Mouse (Mus musculus) MEL (cell line): Measurements from ENCODE around the gene Gm49027. TPM values are rescaled to one million over a fixed set of nuclear protein-coding genes. Genes with fewer than 3 reads are reported as not detected.

ENCODE experiments used
- DNase-seq: peaks from one replicate; pipeline ENCODE4 v3.0.0; 2011; ENCODE audit warnings: low read depth, low spot score
- H3K27ac ChIP-seq: 2 replicates; pipeline ENCODE4 v1.5.1; 2012; ENCODE audit warnings: low read depth, mild to moderate bottlenecking, control low read depth, low read length, moderate library complexity; ENCODE audit not compliant: control insufficient read depth
- H3K27me3 ChIP-seq, 2 experiments: fragments of 150-350 bp in 1 of 2; sonication (generic) in 1 of 2; 2 replicates each; pipeline ENCODE4 v1.6.1; 2012; ENCODE audit warnings: low read length in 2 of 2, mild to moderate bottlenecking in 2 of 2, improper control_type of control experiment in 1 of 2, moderate library complexity in 1 of 2; ENCODE audit not compliant: insufficient read depth in 2 of 2, control insufficient read depth in 1 of 2
- H3K36me3 ChIP-seq, 2 experiments: 2 replicates each; pipeline ENCODE4 v1.6.1; 2012 to 2014; ENCODE audit warnings: low read length in 2 of 2, improper control_type of control experiment in 1 of 2, inconsistent platforms in 1 of 2, mild to moderate bottlenecking in 1 of 2; ENCODE audit not compliant: insufficient read depth in 2 of 2, control insufficient read depth in 1 of 2
- H3K4me1 ChIP-seq, 2 experiments: fragments of 150-350 bp in 1 of 2; sonication (generic) in 1 of 2; 2 replicates each; pipeline ENCODE4 v1.6.1; 2012; ENCODE audit warnings: low read length in 2 of 2, improper control_type of control experiment in 1 of 2, mild to moderate bottlenecking in 1 of 2; ENCODE audit not compliant: insufficient read depth in 2 of 2, control insufficient read depth in 1 of 2
- H3K4me3 ChIP-seq, 2 experiments: fragments of 150-350 bp in 1 of 2; sonication (generic) in 1 of 2; 2 replicates each; pipeline ENCODE4 v1.5.1; 2012; ENCODE audit warnings: low read depth in 2 of 2, low read length in 2 of 2, mild to moderate bottlenecking in 2 of 2, moderate library complexity in 2 of 2, control low read depth in 1 of 2, improper control_type of control experiment in 1 of 2; ENCODE audit not compliant: control insufficient read depth in 1 of 2, insufficient read depth in 1 of 2
- H3K79me2 ChIP-seq: 2 replicates; pipeline ENCODE4 v1.6.1; 2012; ENCODE audit warnings: mild to moderate bottlenecking, low read length, moderate library complexity; ENCODE audit not compliant: control insufficient read depth, poor library complexity, insufficient read depth
- H3K9ac ChIP-seq: 2 replicates; pipeline ENCODE4 v1.6.1; 2012; ENCODE audit warnings: low read depth, mild to moderate bottlenecking, control low read depth, low read length, moderate library complexity; ENCODE audit not compliant: control insufficient read depth, poor library complexity, severe bottlenecking
- H3K9me3 ChIP-seq: fragments of 150-350 bp; sonication (generic); replicated peaks from 2 replicates; pipeline ENCODE4 v1.6.1; 2012; ENCODE audit warnings: mild to moderate bottlenecking, low read length, improper control_type of control experiment, moderate library complexity; ENCODE audit not compliant: insufficient read depth
- BHLHE40 ChIP-seq: IDR thresholded peaks from 2 replicates; pipeline ENCODE4 v1.6.1; 2012; ENCODE audit warnings: low read depth, mild to moderate bottlenecking, inconsistent platforms, low read length, improper control_type of control experiment, borderline replicate concordance
- CHD1 ChIP-seq: IDR thresholded peaks from 2 replicates; pipeline ENCODE4 v1.6.1; 2012; ENCODE audit warnings: low read depth, mild to moderate bottlenecking, inconsistent platforms, low read length, improper control_type of control experiment
- CHD2 ChIP-seq: IDR thresholded peaks from 2 replicates; pipeline ENCODE4 v1.6.1; 2011; ENCODE audit warnings: low read length, improper control_type of control experiment
- CTCF ChIP-seq, 3 experiments: IDR thresholded peaks in 2 of 3; conservative IDR thresholded peaks in 1 of 3; 2 replicates each; pipeline ENCODE4 v1.5.1; 2011 to 2012; ENCODE audit warnings: low read length in 3 of 3, low read depth in 2 of 3, mild to moderate bottlenecking in 2 of 3, improper control_type of control experiment in 1 of 3, inconsistent platforms in 1 of 3, mixed read lengths in 1 of 3, moderate library complexity in 1 of 3; ENCODE audit not compliant: control insufficient read depth in 1 of 3, insufficient read depth in 1 of 3, poor library complexity in 1 of 3, severe bottlenecking in 1 of 3
- E2F4 ChIP-seq: IDR thresholded peaks from 2 replicates; pipeline ENCODE4 v1.6.1; 2011; ENCODE audit warnings: low read depth, low read length, improper control_type of control experiment, borderline replicate concordance
- ELF1 ChIP-seq: IDR thresholded peaks from 2 replicates; pipeline ENCODE4 v1.6.1; 2014; ENCODE audit warnings: low read depth, mild to moderate bottlenecking, inconsistent platforms, low read length, improper control_type of control experiment, moderate library complexity
- EP300 ChIP-seq, 2 experiments: IDR thresholded peaks; 2 replicates each; pipeline ENCODE4 v1.6.1; 2011; ENCODE audit warnings: improper control_type of control experiment in 2 of 2, low read length in 2 of 2, low read depth in 1 of 2, mild to moderate bottlenecking in 1 of 2
- ETS1 ChIP-seq: IDR thresholded peaks from 2 replicates; pipeline ENCODE4 v1.6.1; 2012; ENCODE audit warnings: low read depth, mild to moderate bottlenecking, inconsistent platforms, low read length, improper control_type of control experiment, moderate library complexity
- GABPA ChIP-seq: IDR thresholded peaks from 2 replicates; pipeline ENCODE4 v1.6.1; 2012; ENCODE audit warnings: low read depth, mild to moderate bottlenecking, inconsistent platforms, low read length, improper control_type of control experiment, moderate library complexity
- GATA1 ChIP-seq: IDR thresholded peaks from 2 replicates; pipeline ENCODE4 v1.6.1; 2011; ENCODE audit warnings: low read depth, low read length, improper control_type of control experiment
- HCFC1 ChIP-seq: IDR thresholded peaks from 2 replicates; pipeline ENCODE4 v1.6.1; 2012; ENCODE audit warnings: low read depth, mild to moderate bottlenecking, inconsistent platforms, low read length, improper control_type of control experiment, moderate library complexity
- JUND ChIP-seq: IDR thresholded peaks from 2 replicates; pipeline ENCODE4 v1.6.1; 2011; ENCODE audit warnings: low read depth, mild to moderate bottlenecking, improper control_type of control experiment, low read length
- KAT2A ChIP-seq: conservative IDR thresholded peaks from 2 replicates; pipeline ENCODE4 v1.6.1; 2012; ENCODE audit warnings: low read depth, low read length, improper control_type of control experiment, inconsistent platforms
- MAX ChIP-seq: IDR thresholded peaks from 2 replicates; pipeline ENCODE4 v1.6.1; 2011; ENCODE audit warnings: low read length, improper control_type of control experiment
- MAZ ChIP-seq: IDR thresholded peaks from 2 replicates; pipeline ENCODE4 v1.6.1; 2012; ENCODE audit warnings: low read depth, mild to moderate bottlenecking, inconsistent platforms, low read length, improper control_type of control experiment
- MEF2A ChIP-seq: IDR thresholded peaks from 2 replicates; pipeline ENCODE4 v1.6.1; 2014; ENCODE audit warnings: low read depth, mild to moderate bottlenecking, inconsistent platforms, low read length, improper control_type of control experiment; ENCODE audit not compliant: poor library complexity, insufficient replicate concordance, severe bottlenecking; ENCODE audit errors: extremely low read depth
- MXI1 ChIP-seq: IDR thresholded peaks from 2 replicates; pipeline ENCODE4 v1.6.1; 2011; ENCODE audit warnings: mild to moderate bottlenecking, low read depth, low read length, improper control_type of control experiment
- MYB ChIP-seq: IDR thresholded peaks from 2 replicates; pipeline ENCODE4 v1.6.1; 2011; ENCODE audit warnings: mild to moderate bottlenecking, low read depth, low read length, improper control_type of control experiment
- MYC ChIP-seq: IDR thresholded peaks from 2 replicates; pipeline ENCODE4 v1.6.1; 2011; ENCODE audit warnings: low read depth, mild to moderate bottlenecking, low read length, improper control_type of control experiment, moderate library complexity
- NELFE ChIP-seq: IDR thresholded peaks from 2 replicates; pipeline ENCODE4 v1.6.1; 2011; ENCODE audit warnings: low read depth, low read length, improper control_type of control experiment
- POLR2A ChIP-seq, 2 experiments: IDR thresholded peaks; 2 replicates each; pipeline ENCODE4 v1.6.1; 2011 to 2012; ENCODE audit warnings: low read length in 2 of 2, mild to moderate bottlenecking in 2 of 2, control low read depth in 1 of 2, improper control_type of control experiment in 1 of 2, low read depth in 1 of 2, moderate library complexity in 1 of 2; ENCODE audit not compliant: control insufficient read depth in 1 of 2, insufficient read depth in 1 of 2, poor library complexity in 1 of 2
- POLR2AphosphoS2 ChIP-seq: IDR thresholded peaks from 2 replicates; pipeline ENCODE4 v1.6.1; 2011; ENCODE audit warnings: low read length, improper control_type of control experiment
- POLR2AphosphoS5 ChIP-seq: IDR thresholded peaks from 2 replicates; pipeline ENCODE4 v1.6.1; 2012; ENCODE audit warnings: low read depth, borderline replicate concordance, mild to moderate bottlenecking, inconsistent platforms, low read length, moderate library complexity, mixed read lengths
- RAD21 ChIP-seq: IDR thresholded peaks from 2 replicates; pipeline ENCODE4 v1.6.1; 2011; ENCODE audit warnings: mild to moderate bottlenecking, low read depth, low read length, improper control_type of control experiment
- RCOR1 ChIP-seq: IDR thresholded peaks from 2 replicates; pipeline ENCODE4 v1.6.1; 2012; ENCODE audit warnings: low read depth, mild to moderate bottlenecking, inconsistent platforms, low read length, improper control_type of control experiment
- SIN3A ChIP-seq: IDR thresholded peaks from 2 replicates; pipeline ENCODE4 v1.6.1; 2012; ENCODE audit warnings: low read length, improper control_type of control experiment, inconsistent platforms
- SMC3 ChIP-seq: IDR thresholded peaks from 2 replicates; pipeline ENCODE4 v1.6.1; 2011; ENCODE audit warnings: low read depth, low read length, improper control_type of control experiment
- TAL1 ChIP-seq: IDR thresholded peaks from 2 replicates; pipeline ENCODE4 v1.6.1; 2012; ENCODE audit warnings: mild to moderate bottlenecking, inconsistent platforms, low read length, moderate library complexity, mixed read lengths
- TBP ChIP-seq: IDR thresholded peaks from 2 replicates; pipeline ENCODE4 v1.8.0; 2011; ENCODE audit warnings: low read depth, low read length, improper control_type of control experiment
- TCF12 ChIP-seq: IDR thresholded peaks from 2 replicates; pipeline ENCODE4 v1.6.1; 2014; ENCODE audit warnings: low read depth, mild to moderate bottlenecking, inconsistent platforms, low read length, improper control_type of control experiment, moderate library complexity
- UBTF ChIP-seq: IDR thresholded peaks from 2 replicates; pipeline ENCODE4 v1.6.1; 2012; ENCODE audit warnings: low read depth, mild to moderate bottlenecking, inconsistent platforms, low read length, improper control_type of control experiment, moderate library complexity, borderline replicate concordance; ENCODE audit not compliant: insufficient read depth
- USF1 ChIP-seq: IDR thresholded peaks from 2 replicates; pipeline ENCODE4 v1.6.1; 2014; ENCODE audit warnings: low read depth, mild to moderate bottlenecking, inconsistent platforms, low read length, improper control_type of control experiment, moderate library complexity
- USF2 ChIP-seq, 2 experiments: IDR thresholded peaks; 2 replicates each; pipeline ENCODE4 v1.6.1; 2011 to 2012; ENCODE audit warnings: improper control_type of control experiment in 2 of 2, low read length in 2 of 2, borderline replicate concordance in 1 of 2, inconsistent platforms in 1 of 2, low read depth in 1 of 2, mild to moderate bottlenecking in 1 of 2; ENCODE audit not compliant: insufficient read depth in 1 of 2
- ZC3H11A ChIP-seq: IDR thresholded peaks from 2 replicates; pipeline ENCODE4 v1.6.1; 2012; ENCODE audit warnings: low read depth, mild to moderate bottlenecking, inconsistent platforms, low read length, improper control_type of control experiment
- ZKSCAN1 ChIP-seq: IDR thresholded peaks from 2 replicates; pipeline ENCODE4 v1.6.1; 2012; ENCODE audit warnings: low read depth, mild to moderate bottlenecking, inconsistent platforms, low read length, improper control_type of control experiment, moderate library complexity
- ZMIZ1 ChIP-seq: IDR thresholded peaks from 2 replicates; pipeline ENCODE4 v1.6.1; 2012; ENCODE audit warnings: low read depth, mild to moderate bottlenecking, inconsistent platforms, low read length, improper control_type of control experiment, moderate library complexity
- polyA plus RNA-seq, 2 experiments: library from polyadenylated mRNA; stranded (reverse) in 1 of 2; unstranded in 1 of 2; fragments of >175 nt in 1 of 2; fragments of >200 nt in 1 of 2; gene quantifications; 2 replicates each; pipeline versions ENCODE4 v1.2.1 to v1.2.4; 2012; ENCODE audit warnings: low replicate concordance in 2 of 2, low read depth in 1 of 2; ENCODE audit not compliant: insufficient read length in 2 of 2, insufficient read depth in 1 of 2, missing spikeins in 1 of 2
- total RNA-seq: library from RNA; depleted of rRNA; stranded (reverse); fragments of 300-350 nt; gene quantifications from 2 replicates; pipeline ENCODE4 v1.2.3, GENCODE M21; 2012

Gene Gm49027
- total and polyA plus RNA-seq, 3 experiments = 0.53 to 0.54 TPM; not detected in 1

DNA sequence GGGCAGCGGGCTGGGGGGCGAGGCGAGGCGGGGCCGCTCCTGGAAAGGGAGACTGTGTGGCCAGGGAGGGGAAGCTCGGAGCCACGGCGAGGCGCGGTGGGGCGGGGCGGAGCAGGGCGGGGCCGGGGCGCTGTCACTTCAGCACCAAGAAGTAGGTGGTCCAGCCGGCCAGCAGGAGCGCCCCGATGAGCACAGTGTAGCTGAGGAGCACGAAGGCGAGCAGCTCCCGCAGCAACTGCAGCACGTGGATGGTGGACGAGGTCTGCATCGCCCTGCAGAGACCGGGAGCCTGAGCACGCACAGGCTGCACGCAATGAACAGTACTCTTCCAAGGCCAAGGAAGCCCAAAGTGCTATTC is 916 bp downstream of the Gm49027 start:
- H3K4me3 ChIP-seq = peak overlapping the region; percentile 88 to 99
- H3K27me3 ChIP-seq = no peaks in the 10 kb centered on the region
- H3K79me2 ChIP-seq = peaks cover 6% of the 10 kb centered on the region
- DNase-seq = no peak
- H3K9me3 ChIP-seq = no peaks in the 10 kb centered on the region
- no peak overlapping the region; the same call in 1 of the 2 replicates for H3K27ac ChIP-seq
- H3K36me3 ChIP-seq = peaks cover 0 to 4% of the 10 kb centered on the region in 2 experiments; a peak in 2 of 4 replicates
- no peak for TF ChIP-seq ZC3H11A
- no peak for TF ChIP-seq GABPA
- no peak for TF ChIP-seq RCOR1
- TF ChIP-seq MEF2A = no peak
- TF ChIP-seq CHD2 = no peak
- TF ChIP-seq TCF12 = no peak
- TF ChIP-seq E2F4 = no peak
- no peak for TF ChIP-seq ELF1
- TF ChIP-seq TBP = no peak
- no peak for TF ChIP-seq JUND
- no peak for TF ChIP-seq SMC3
- TF ChIP-seq BHLHE40 = no peak
- no peak; the same call in 1 of the 2 replicates for TF ChIP-seq MAZ
- TF ChIP-seq GATA1 = no peak
- no peak for TF ChIP-seq POLR2AphosphoS2
- TF ChIP-seq POLR2A (IDR thresholded peaks at IDR 0.05; ENCODE audit: control insufficient read depth in 1 of 2, insufficient read depth in 1 of 2, low read depth in 1 of 2, low read length in 2 of 2, poor library complexity in 1 of 2) = peak in 1 of 2 experiments; percentile 5; a peak in 1 of 4 replicates
- no peak for TF ChIP-seq USF2 (IDR thresholded peaks at IDR 0.05; ENCODE audit: borderline replicate concordance in 1 of 2, insufficient read depth in 1 of 2, low read depth in 1 of 2, low read length in 2 of 2)
- TF ChIP-seq HCFC1 = no peak
- no peak for TF ChIP-seq RAD21
- peak; percentile 89 for TF ChIP-seq MXI1
- 0 out of 2 replicates have a peak, but pooled peaks have one; percentile 4 for TF ChIP-seq ETS1
- TF ChIP-seq CHD1 = no peak
- TF ChIP-seq POLR2AphosphoS5 = no peak
- no peak for TF ChIP-seq TAL1
- TF ChIP-seq MAX = peak; percentile 82
- TF ChIP-seq KAT2A = no peak
- no peak for TF ChIP-seq ZMIZ1
- no peak for TF ChIP-seq ZKSCAN1
- TF ChIP-seq UBTF = no peak
- TF ChIP-seq NELFE = no peak
- TF ChIP-seq MYC = 0 out of 2 replicates have a peak, but pooled peaks have one; percentile 38
- no peak for TF ChIP-seq CTCF (IDR thresholded peaks at IDR 0.05 in 2 of 3, conservative IDR thresholded peaks at IDR 0.05 in 1 of 3; ENCODE audit: control insufficient read depth in 1 of 3, insufficient read depth in 1 of 3, low read depth in 2 of 3, low read length in 3 of 3, poor library complexity in 1 of 3, severe bottlenecking in 1 of 3)
- no peak; a peak in 1 of 4 replicates for TF ChIP-seq EP300 (IDR thresholded peaks at IDR 0.05; ENCODE audit: low read depth in 1 of 2, low read length in 2 of 2)
- TF ChIP-seq SIN3A = peak; percentile 77
- TF ChIP-seq MYB = no peak
- no peak for TF ChIP-seq USF1
- H3K4me1 ChIP-seq = peaks cover 3 to 10% of the 10 kb centered on the region in 2 experiments; a peak in 3 of 4 replicates
- peak overlapping the region; percentile 60 for H3K9ac ChIP-seq
